Mouse (Mus musculus): ENCODE measurements around the gene Ubac2. TPM values are rescaled to one million over a fixed set of nuclear protein-coding genes. Genes with fewer than 3 reads are reported as not detected.

Gene Ubac2
- polyA plus RNA-seq, 1 experiment from 2014 or later = 47.2 TPM

DNA sequence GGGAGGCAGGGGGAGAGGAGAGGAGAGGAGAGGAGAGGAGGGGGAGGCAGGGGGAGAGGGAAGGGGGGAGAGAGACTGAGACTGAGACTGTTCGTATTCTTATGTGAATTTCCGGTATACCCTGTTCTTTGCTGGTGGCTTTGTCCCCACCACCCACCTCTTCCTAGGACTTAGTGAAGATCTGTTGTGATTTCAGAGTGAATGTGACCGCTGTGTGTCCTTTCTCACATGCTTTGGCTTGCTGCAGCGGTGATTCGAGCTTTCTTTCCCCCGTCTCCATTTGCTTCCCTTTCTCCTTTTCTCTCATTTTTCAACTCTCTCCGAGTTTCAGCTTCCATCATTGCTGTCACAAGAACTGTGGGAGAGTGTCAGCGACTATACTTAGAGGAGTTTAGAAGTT, 68.3 kb downstream of the Ubac2 start:
- WGBS = 78% methylated on average over 8 of the region's 8 CpGs
- H3K4me3 ChIP-seq = no peak overlapping the region
- no peak overlapping the region for H3K4me2 ChIP-seq
- no peak for ATAC-seq (replicated peaks)
- H3K27ac ChIP-seq = no peak overlapping the region
- no peaks in the 10 kb centered on the region for H3K9me3 ChIP-seq
- H3K4me1 ChIP-seq = no peaks in the 10 kb centered on the region
- H3K36me3 ChIP-seq (replicated peaks) = no peaks in the 10 kb centered on the region
- H3K9ac ChIP-seq = no peak overlapping the region
- H3K27me3 ChIP-seq (replicated peaks) = no peaks in the 10 kb centered on the region

DNA sequence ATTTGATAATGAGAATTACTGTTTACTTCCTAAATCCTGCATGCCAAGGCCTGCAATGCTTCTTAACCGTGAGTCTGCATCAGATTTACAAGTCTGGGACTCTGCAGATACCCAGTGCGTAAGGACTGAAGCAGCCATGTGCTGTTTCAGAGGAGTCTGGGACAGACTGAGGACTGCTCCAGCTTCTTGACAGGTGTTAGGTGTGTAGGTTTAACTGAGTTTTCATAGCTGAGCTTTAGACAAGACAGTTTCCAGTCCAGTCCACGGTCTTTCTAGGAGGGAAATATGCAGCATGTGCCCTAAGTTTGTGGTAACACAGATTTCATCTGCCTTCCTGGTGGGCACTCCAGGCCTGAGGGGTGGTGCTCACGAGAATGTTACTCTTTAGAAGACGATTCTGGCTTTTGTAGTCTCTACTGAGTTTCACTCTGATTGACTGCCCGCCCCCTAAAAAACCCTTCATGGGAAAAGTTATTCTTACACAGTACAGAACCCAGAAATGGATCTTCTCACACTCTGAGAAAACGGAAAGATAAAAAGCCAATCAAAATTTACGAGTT, 68.9 kb downstream of the Ubac2 start:
- ATAC-seq (replicated peaks) = no peak
- Histone ChIP-seq H3K4me3 (no peak overlapping the region), H3K4me2 (no peak overlapping the region), H3K27ac (no peak overlapping the region), H3K4me1 (no peaks in the 10 kb centered on the region), H3K9ac (no peak overlapping the region), H3K27me3 (replicated peaks) (no peaks in the 10 kb centered on the region), H3K9me3 (no peaks in the 10 kb centered on the region), H3K36me3 (replicated peaks) (no peaks in the 10 kb centered on the region)
- WGBS = 80% methylated on average over 8 of the region's 8 CpGs

DNA sequence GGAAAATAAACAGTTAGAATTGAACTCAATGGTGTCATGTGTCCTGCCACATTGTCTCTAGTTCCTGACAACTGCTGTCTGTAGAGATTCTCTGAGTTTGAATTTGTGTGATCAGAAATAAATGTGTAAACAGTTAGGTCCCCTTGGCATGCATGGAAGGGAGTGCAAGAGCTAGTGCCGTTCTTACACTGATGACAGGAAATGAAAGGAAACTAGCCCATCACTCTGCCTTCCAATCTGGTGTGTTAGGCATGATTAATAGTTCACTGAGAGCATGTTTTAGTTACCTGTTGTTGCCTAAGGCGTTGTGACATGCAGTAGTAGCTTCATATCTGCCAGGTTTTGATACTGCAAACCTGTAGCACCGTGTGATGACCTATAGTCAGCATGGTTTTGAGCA, 69.5 kb downstream of the Ubac2 start:
- Histone ChIP-seq H3K27ac (no peak overlapping the region), H3K36me3 (replicated peaks) (no peaks in the 10 kb centered on the region), H3K27me3 (replicated peaks) (no peaks in the 10 kb centered on the region), H3K9me3 (no peaks in the 10 kb centered on the region), H3K9ac (no peak overlapping the region), H3K4me3 (no peak overlapping the region), H3K4me2 (no peak overlapping the region), H3K4me1 (no peaks in the 10 kb centered on the region)
- WGBS = 91% methylated on average over 3 of the region's 3 CpGs
- ATAC-seq (replicated peaks) = no peak

DNA sequence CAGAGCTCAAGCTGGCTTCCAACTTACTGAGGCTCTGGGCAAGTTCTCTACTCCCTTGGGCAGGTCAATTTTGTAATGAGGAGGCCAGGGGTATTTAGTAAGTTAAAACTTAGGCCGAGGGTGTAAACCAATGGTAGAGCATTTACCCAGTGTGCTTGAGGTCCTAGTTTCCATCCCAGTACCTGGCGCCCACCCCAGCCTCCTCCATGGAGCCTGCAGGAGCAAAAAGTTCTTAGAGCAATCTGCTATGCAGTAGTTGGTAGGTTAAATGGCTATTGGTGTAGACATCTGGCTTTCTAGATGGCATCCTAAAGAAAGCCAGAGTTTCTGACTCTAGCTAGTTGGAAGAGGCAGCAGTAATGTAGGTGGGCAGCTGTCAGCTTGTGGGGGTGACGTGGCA, 71.0 kb downstream of the Ubac2 start:
- Histone ChIP-seq H3K4me1 (no peaks in the 10 kb centered on the region), H3K27ac (no peak overlapping the region), H3K4me3 (no peak overlapping the region), H3K9ac (no peak overlapping the region), H3K9me3 (no peaks in the 10 kb centered on the region), H3K36me3 (replicated peaks) (no peaks in the 10 kb centered on the region), H3K4me2 (no peak overlapping the region), H3K27me3 (replicated peaks) (no peaks in the 10 kb centered on the region)
- ATAC-seq (replicated peaks) = no peak
- over 99% methylated on average over 3 of the region's 3 CpGs for WGBS

DNA sequence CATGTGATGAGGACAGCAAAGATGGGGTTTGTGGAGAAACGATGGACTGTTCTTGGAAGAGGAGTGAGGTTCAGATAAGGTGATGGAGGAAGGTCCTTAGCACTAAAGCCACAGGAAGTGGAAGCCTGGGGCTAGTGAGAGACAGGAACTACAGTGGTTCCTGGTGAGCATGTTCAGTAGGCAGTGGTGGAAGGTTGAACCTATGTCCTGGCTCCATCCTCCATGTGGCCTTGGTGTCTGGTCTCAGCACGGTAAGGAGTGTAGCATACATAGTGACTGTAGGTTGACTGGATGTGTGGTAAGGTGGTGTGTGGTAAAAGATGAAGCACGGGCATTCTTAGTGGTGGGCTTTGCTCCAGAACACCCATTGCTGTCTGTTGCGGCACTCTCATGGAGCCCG, 71.5 kb downstream of the Ubac2 start:
- Histone ChIP-seq H3K4me3 (no peak overlapping the region), H3K36me3 (replicated peaks) (no peaks in the 10 kb centered on the region), H3K9me3 (no peaks in the 10 kb centered on the region), H3K4me1 (no peaks in the 10 kb centered on the region), H3K27ac (no peak overlapping the region), H3K4me2 (no peak overlapping the region), H3K27me3 (replicated peaks) (no peaks in the 10 kb centered on the region), H3K9ac (no peak overlapping the region)
- 94% methylated on average over 5 of the region's 5 CpGs for WGBS
- ATAC-seq (replicated peaks) = no peak

DNA sequence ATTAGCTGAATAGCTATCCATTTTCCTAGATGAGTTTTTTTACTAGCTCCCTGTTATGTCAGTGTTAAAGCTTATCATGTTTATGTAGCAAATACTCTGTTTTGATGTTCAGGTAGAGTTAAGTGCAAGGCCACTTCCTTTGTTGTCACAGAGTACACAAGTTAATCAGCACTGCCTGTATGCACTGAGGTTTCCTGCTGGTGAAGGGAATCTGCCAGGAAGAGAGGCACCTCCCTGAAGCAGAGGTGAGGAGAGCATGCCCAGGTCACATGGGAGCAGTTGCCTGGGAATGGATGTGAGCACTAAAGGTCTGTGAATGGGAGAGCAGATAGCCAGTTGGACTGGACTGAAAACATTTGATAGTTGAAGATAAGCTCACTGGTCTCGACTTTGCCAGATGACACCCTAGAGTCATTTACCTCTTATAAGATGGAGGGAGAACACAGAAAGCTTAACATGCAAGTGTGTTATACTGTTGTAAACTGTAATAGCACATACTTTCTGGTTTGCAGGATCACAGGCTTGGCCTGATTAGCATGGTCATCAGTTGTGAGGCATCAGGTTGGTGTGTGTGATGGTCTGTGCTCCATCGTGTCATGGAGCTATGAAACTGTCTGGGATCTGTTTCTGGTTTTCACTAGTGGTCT, 73.1 kb downstream of the Ubac2 start:
- no peak for ATAC-seq (replicated peaks)
- Histone ChIP-seq H3K4me2 (no peak overlapping the region), H3K4me3 (no peak overlapping the region), H3K36me3 (replicated peaks) (no peaks in the 10 kb centered on the region), H3K27me3 (replicated peaks) (no peaks in the 10 kb centered on the region), H3K4me1 (no peaks in the 10 kb centered on the region), H3K9ac (no peak overlapping the region), H3K27ac (no peak overlapping the region), H3K9me3 (no peaks in the 10 kb centered on the region)
- WGBS = 90% methylated on average over 2 of the region's 2 CpGs

DNA sequence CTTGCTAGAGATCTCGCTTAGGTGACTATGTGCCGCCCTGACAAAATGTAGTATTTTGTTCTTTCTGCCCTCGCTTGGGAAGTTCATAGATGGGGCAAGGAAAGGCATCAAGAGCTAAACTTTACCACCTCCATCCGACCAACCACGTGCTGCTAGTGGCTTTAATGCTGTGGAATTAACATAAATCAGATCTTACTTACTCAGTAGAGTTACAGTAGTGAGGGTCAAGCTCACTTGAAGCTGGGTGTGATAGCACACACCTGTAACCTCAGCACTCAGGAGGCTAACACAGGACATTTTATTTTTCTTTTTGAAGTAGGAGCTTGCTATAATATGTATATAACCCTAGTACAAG, 73.6 kb downstream of the Ubac2 start:
- 89% methylated on average over 5 of the region's 5 CpGs for WGBS
- Histone ChIP-seq H3K27ac (no peak overlapping the region), H3K27me3 (replicated peaks) (no peaks in the 10 kb centered on the region), H3K9ac (no peak overlapping the region), H3K9me3 (no peaks in the 10 kb centered on the region), H3K4me2 (no peak overlapping the region), H3K4me1 (no peaks in the 10 kb centered on the region), H3K36me3 (replicated peaks) (no peaks in the 10 kb centered on the region), H3K4me3 (no peak overlapping the region)
- ATAC-seq (replicated peaks) = no peak

DNA sequence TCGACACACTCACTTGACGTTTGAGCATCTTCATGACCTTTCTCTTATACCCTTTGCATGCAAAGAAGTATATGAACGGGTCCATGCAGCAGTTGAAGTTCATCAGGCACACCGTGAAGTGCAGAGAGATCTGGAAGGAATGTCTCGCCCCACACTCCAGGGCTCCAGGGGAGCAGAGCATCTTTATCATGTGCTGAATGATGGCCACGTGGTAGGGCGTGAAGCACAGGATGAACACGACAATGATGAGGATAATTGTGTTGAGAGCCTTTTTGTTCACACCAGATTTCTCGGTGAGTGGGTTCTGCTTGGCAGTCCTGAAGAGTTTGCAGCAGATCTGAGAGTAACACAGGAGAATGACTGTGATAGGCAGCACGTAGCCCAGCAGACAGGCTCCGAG, 75.7 kb downstream of the Ubac2 start:
- Histone ChIP-seq H3K4me2 (no peak overlapping the region), H3K4me3 (no peak overlapping the region), H3K9me3 (no peaks in the 10 kb centered on the region), H3K4me1 (no peaks in the 10 kb centered on the region), H3K27ac (no peak overlapping the region), H3K36me3 (replicated peaks) (no peaks in the 10 kb centered on the region), H3K9ac (no peak overlapping the region), H3K27me3 (replicated peaks) (no peaks in the 10 kb centered on the region)
- WGBS = 93% methylated on average over 11 of the region's 11 CpGs
- ATAC-seq (replicated peaks) = no peak

DNA sequence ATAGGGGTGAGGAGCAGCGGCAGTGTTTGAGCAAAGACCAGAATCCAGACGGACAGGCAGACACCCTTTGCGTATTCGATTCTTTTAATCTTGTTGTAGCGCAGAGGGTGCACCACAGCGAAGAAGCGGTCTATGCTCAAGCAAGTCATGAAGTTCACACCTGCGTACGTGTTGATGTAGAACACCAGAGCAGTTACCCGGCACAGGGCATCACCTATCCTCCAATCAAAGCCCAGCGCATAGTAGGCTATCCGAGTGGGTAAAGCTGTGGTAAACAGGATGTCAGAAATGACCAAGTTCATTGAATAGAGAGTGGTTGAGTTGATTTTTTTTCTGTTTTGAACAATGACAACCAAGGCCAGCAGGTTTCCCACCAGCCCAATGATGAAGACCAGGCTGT, 76.2 kb downstream of the Ubac2 start:
- Histone ChIP-seq H3K4me1 (no peaks in the 10 kb centered on the region), H3K9ac (no peak overlapping the region), H3K9me3 (no peaks in the 10 kb centered on the region), H3K4me2 (no peak overlapping the region), H3K27me3 (replicated peaks) (no peaks in the 10 kb centered on the region), H3K36me3 (replicated peaks) (no peaks in the 10 kb centered on the region), H3K4me3 (no peak overlapping the region), H3K27ac (no peak overlapping the region)
- ATAC-seq (replicated peaks) = no peak
- WGBS = 95% methylated on average over 12 of the region's 12 CpGs

DNA sequence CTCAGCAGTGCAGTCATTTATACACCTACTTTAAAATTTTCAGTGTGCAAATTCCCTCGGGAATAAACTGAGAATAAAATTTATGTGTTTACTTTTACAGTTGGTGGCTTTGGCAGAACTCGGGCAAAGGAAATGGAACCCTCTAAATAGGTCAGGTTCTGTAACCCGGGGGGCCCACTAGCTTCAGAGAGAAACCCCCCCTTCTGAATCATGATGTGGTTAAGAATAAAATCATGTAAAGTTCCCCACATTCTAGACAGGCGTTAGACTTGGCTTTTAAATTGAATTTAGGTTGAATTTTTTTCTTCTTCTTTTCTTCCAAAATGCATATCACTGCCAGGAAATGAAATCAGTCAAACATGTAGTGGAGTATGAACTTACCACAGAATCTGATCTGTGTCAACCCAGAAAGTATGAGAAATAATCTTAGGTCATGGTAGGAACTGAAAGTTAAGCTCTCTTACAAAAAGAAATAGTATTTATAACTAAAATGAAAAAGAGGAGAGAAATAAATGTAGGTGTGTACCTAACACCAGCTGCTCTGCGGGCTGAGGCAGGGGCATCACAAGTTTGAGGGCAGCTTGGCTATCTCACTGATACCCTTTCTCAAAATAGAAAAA, 76.9 kb downstream of the Ubac2 start:
- 92% methylated on average over 5 of the region's 5 CpGs for WGBS
- Histone ChIP-seq H3K27ac (no peak overlapping the region), H3K27me3 (replicated peaks) (no peaks in the 10 kb centered on the region), H3K4me3 (no peak overlapping the region), H3K9me3 (no peaks in the 10 kb centered on the region), H3K9ac (no peak overlapping the region), H3K36me3 (replicated peaks) (no peaks in the 10 kb centered on the region), H3K4me2 (no peak overlapping the region), H3K4me1 (no peaks in the 10 kb centered on the region)
- ATAC-seq (replicated peaks) = no peak

DNA sequence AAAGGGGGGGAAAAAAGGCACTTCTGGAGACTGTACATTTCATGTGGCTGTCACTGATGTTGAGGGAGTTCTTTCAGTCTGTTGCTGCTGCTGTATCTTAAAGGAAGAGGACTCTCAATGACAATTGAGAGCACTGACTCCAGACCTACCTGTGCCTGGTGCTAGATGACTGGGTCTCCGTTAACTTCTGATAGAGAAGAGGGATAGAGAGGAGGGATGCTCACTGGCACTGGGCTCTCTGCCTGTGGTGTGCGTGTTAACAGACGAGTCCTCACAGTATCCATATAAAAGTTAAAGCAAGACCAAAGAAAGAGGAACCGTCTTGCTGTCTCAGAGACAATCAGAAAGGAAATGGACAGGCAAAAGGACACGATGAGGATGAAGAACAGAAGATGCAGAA, 77.9 kb downstream of the Ubac2 start:
- H3K4me3 ChIP-seq = no peak overlapping the region
- H3K4me1 ChIP-seq = no peaks in the 10 kb centered on the region
- no peaks in the 10 kb centered on the region for H3K27me3 ChIP-seq (replicated peaks)
- H3K27ac ChIP-seq = no peak overlapping the region
- no peak overlapping the region for H3K4me2 ChIP-seq
- H3K36me3 ChIP-seq (replicated peaks) = no peaks in the 10 kb centered on the region
- no peak for ATAC-seq (replicated peaks)
- H3K9ac ChIP-seq = no peak overlapping the region
- 96% methylated on average over 5 of the region's 5 CpGs for WGBS
- H3K9me3 ChIP-seq = no peaks in the 10 kb centered on the region

DNA sequence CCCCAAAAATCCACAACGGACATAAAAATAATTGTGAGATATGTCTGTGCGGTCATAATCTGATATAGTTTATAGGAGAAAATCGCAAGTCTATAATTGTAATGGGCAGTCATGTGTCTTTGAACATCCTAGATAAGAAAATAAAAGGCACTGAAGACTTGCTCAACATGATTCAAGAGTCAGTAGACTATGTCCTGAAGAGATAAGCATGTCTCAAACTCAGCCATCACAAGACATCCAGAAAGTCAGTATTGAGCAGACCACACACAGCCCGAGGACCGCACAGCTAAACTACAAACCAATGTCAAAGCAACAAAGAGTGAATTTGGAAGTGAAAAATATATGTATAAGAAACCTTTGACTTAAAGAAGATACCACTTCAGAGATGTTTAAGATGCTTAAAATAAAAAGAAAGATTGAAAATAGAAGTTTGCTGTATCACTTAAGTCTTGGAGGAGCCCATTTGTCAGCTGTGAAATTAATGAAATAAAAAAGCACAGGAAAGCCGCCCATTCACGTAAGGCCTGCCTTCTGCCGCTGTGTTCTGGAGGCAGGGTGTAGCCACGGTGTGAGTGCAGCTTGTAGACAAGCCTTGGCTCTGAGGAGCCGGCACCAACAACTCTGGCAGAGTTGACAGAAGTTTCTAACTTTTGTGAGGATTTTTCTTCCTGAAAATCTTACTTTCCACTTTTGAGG, 78.9 kb downstream of the Ubac2 start:
- H3K9ac ChIP-seq = no peak overlapping the region
- no peaks in the 10 kb centered on the region for H3K4me1 ChIP-seq
- WGBS = 93% methylated on average over 10 of the region's 10 CpGs
- no peaks in the 10 kb centered on the region for H3K36me3 ChIP-seq (replicated peaks)
- H3K9me3 ChIP-seq = no peaks in the 10 kb centered on the region
- H3K27me3 ChIP-seq (replicated peaks) = no peaks in the 10 kb centered on the region
- H3K4me2 ChIP-seq = no peak overlapping the region
- ATAC-seq (replicated peaks) = no peak
- H3K4me3 ChIP-seq = no peak overlapping the region
- H3K27ac ChIP-seq = no peak overlapping the region

All from midbrain, embryonic 15.5 days (tissue).